Mouse (Mus musculus) Muller cell, postnatal 12 days (primary cell): ENCODE data around the gene Tbx4.

ENCODE experiments used
- DNase-seq: peaks from one replicate; pipeline ENCODE4 v3.0.0-alpha.2; 2015; ENCODE audit errors: inconsistent ontology term

The Tbx4 gene

GRCm38 (mm10) chr11:85885665-85886428 lies at the start of gene Tbx4:
Tbx4 (plus strand) TSS chr11:85886422.
- no peak for DNase-seq

DNA sequence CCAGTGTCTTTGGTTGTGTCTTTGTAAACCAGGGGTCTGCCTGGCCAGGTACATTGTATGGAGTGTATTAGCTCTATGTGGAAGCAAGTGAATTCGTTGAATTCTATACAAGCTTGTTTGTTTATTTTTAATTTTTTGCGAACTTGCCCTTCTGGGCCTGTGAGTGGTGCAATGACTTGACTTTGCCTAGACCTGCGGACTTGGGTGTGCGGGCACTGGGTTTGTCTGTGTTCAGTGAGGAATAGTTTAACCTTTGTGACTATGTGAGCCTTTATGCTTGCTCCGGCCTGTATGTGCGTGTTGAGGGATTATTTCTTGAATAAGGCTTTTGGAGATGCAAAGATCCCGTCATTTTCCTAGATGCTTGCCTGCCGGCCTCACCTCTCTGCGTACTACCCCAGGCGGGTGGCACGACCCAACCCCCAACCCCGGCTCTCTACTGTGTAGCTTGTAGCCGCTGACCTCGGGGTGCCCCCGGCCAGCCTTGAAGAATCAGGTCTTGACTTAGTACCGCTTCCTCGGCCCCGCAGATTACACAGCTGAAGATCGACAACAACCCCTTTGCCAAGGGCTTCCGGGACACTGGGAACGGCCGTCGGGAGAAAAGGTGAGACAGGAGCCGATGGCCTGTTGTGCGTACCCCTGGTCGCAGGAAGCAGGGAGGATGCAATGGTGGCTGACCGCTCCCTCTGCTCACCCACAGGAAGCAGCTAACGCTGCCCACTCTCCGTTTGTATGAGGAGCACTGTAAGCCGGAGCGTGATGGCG lies 49.5 kb upstream of the Tbx4 start:
- peak; percentile 71 for DNase-seq

- DNase-seq: peak; percentile 79
Observed at GRCm38 (mm10) chr11:85837291-85837647, 49.0 kb upstream of the Tbx4 start.

DNA sequence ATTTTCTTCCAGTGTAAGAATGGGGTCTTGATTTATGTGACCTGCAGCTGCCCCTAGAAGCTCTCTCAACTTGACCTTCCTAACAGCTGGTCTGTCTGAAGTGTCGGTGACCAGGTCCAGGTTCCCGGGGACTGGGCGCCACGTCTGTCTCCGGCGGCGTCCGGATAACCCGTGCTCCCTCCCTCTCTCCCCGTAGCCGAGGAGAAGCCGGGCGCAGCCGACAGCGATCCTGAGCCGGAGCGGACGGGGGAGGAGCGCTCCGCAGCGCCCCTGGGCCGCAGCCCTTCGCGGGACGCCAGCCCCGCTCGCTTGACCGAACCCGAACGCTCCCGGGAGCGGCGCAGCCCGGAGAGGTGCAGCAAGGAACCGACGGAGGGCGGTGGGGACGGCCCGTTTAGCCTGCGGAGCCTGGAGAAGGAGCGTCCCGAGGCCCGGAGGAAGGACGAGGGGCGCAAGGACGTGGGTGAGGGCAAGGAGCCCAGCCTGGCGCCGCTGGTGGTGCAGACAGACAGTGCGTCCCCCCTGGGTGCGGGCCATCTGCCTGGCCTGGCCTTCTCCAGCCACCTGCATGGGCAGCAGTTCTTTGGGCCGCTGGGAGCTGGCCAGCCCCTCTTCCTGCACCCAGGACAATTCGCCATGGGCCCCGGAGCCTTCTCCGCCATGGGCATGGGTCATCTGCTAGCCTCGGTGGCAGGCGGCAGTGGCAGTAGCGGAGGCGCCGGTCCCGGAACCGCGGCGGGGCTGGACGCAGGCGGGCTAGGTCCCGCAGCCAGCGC lies 48.4 kb upstream of the Tbx4 start:
- DNase-seq: peak; percentile 67

GRCm38 (mm10) chr11:85838424-85839257 lies 47.6 kb upstream of the Tbx4 start:
- peak; percentile 80 for DNase-seq

DNA sequence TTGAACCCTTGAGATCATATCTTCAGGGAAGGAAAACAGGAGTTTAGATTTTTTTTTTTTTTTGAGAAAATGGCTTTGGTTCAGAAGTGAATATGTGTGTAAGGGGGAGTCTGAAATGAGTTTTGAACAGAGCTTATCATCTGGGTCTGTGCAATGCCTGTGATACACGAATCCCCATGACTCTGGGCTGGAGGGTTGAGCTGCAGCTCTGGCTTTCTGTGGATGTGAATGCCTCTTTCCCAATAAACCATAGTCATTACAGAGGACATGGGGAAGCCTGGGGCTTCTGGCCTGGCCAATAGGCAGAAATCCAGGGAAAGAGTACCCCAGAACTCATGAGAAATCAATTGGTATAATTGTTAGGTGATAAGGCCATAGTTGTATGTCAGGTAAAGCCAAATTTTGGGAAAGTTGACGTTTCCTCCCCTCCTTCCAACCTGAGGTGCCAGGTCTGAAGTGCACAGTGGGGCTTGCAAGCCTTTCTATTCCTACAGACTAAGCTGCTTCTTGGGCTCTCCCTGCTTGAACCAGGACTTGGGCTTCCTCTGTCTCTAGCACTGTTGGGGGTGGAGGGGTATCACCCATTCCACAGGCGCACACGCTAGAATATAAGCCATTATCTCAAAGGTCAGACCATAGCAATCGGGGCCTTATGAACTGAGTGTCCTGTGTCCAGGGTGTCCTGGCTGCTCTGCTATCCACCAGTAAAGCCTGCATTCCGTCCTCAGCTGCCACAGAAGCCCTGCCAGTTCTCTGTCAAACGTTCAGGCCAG lies 46.8 kb upstream of the Tbx4 start:
- peak; percentile 43 for DNase-seq

- DNase-seq: peak; percentile 66
Observed at GRCm38 (mm10) chr11:85840031-85840802, 46.0 kb upstream of the Tbx4 start.

DNA sequence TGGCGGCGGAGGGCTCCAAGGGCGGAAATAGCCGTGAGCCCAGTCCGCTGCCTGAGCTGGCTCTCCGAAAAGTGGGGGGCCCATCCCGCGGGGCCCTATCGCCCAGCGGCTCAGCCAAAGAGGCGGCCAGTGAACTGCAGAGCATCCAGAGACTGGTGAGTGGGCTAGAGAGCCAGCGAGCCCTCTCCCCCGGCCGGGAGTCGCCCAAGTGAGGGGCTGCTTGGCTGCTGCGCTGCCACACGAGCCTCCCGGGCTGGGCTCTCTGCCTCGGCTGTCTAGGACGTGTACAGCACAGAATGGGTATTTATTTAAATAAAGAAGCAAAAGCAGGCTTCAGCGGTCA lies 45.4 kb upstream of the Tbx4 start:
- peak; percentile 50 for DNase-seq

GRCm38 (mm10) chr11:85841211-85841681 lies 45.0 kb upstream of the Tbx4 start:
- DNase-seq: peak; percentile 78

GRCm38 (mm10) chr11:85841980-85842379 lies 44.2 kb upstream of the Tbx4 start:
- DNase-seq: peak; percentile 85

GRCm38 (mm10) chr11:85842596-85843346 lies 43.5 kb upstream of the Tbx4 start:
- DNase-seq: peak; percentile 65

DNA sequence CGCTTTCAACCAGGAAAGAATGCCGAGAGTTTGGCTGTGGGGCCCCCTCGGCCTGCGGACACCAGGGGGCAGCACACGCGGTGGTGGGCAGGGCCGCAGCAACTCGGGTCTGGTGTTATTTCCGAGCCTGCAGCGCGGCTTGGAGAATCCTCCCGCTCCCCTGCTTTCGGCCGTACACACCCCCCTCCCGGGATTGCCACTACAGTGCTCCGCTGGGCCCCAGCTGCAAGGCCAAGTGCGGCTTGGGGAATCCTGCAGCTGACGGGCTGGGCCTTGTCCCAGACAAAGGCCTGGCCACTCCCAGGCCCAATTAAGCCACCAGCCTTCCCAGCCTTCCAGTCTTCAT lies 42.9 kb upstream of the Tbx4 start:
- DNase-seq: peak; percentile 98

- DNase-seq: peak; percentile 95
Observed at GRCm38 (mm10) chr11:85844144-85844965, 41.9 kb upstream of the Tbx4 start.

DNA sequence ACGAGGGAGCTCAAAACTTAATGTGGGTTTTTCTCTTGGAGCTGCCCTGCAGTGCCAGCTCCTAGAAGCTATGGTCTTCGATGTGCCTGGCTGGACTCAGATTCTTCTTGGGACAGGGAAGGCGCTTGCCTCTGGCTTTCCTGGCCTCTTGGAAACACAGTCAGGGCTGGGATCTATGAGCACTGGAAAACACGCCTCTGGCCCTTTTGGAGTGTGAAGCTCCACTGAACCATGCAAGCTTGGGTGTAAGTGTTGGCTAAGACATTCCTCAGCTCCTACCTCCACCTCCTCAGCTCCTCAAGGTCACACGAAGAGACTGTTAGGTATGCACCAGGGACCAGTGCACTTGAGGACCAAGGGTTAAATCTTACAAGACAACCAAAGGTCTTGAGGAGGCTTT lies 41.3 kb upstream of the Tbx4 start:
- no peak for DNase-seq

DNA sequence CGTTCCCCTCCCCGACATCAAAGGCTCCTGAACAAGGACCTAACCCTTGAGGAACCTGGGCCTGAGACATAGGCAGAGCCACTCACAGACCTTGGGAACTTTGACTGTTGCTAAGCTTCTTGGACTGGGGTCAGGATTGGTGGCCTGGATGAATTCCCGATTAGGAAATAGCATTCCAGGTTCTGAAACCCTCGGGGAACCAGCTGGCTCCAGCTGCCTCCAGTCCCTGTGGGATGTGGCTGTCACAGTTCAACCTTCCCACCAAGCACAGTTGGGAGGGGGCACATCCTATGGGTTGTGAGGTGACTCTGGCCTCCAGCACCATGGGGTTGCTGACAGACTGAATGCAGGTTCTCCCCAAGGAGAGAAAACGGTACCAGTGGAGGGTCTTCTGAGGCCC lies 40.3 kb upstream of the Tbx4 start:
- DNase-seq: peak; percentile 76

- DNase-seq: peak; percentile 39
Observed at GRCm38 (mm10) chr11:85846509-85846908, 39.7 kb upstream of the Tbx4 start.

DNA sequence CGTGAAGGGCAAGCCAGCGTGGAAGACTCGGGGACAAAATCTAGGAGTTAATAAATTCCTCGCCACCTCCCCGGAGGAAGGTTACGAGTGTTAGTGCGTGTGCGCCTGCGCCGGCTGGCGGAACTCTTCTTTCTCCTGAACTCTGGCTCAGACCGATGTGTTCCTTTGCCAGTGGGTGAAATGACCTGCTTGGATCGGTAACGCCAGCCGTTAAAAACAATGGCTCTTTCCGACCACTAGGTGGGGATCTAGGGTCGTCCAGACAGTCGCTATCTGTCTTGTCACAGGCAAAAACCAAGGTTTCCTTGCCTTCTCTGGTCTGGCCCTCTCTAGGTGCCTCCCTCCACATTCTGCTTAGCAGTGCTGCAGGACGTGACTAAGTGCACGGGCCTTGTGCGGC lies 37.2 kb upstream of the Tbx4 start:
- peak; percentile 82 for DNase-seq

DNA sequence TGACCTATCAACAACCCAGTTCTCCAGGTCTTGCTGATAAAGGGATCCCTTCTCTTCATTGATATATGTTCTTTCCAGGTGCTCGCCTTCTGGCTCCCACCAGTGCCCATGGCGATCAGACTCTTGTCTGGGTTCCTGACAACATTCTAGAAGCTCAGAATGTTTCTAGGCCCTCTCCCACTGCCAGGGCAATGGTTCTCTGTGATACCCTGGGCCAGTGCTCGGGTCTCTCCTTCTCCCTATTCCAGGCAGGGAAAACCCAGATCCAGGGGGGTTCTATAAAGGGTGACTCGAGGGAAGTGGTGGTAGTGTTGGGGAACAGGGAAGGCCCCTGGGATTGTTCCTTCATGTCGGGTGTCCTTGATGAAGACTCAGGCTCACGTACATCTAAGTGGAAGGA lies 36.0 kb upstream of the Tbx4 start, which contains the start of gene Gm11444:
TSS of gene Gm11444 (minus strand) at position 101 of the 400 bp plus-strand sequence.
- DNase-seq: no peak
